Mouse (Mus musculus) megakaryocyte, embryonic 14.5 days (primary cell): ENCODE results near the gene Gm9837.

ENCODE experiments used
- FLI1 ChIP-seq: IDR thresholded peaks from 2 replicates; pipeline ENCODE4 v1.6.1; 2012; ENCODE audit warnings: low read length, inconsistent platforms, mixed read lengths
- GATA1 ChIP-seq: IDR thresholded peaks from 3 replicates; pipeline ENCODE4 v1.6.1; 2012; ENCODE audit warnings: mixed read lengths, low read length, inconsistent platforms, borderline replicate concordance

GRCm38 (mm10) chr11:53507098-53507805 is 37.0 kb upstream of the Gm9837 start:
- TF ChIP-seq GATA1 (no peak), FLI1 (no peak)
